Mouse (Mus musculus) bone marrow, adult 2 months (tissue): Measurements from ENCODE around the gene Cox7a2l. TPM values are rescaled to one million over a fixed set of nuclear protein-coding genes. Genes with fewer than 3 reads are reported as not detected.

ENCODE experiments used
- H3K27ac ChIP-seq: fragments of 200-500 bp; 2 replicates; pipeline ENCODE4 v1.5.1; 2012; ENCODE audit warnings: low read depth, mild to moderate bottlenecking, control low read depth, inconsistent platforms, low read length; ENCODE audit not compliant: control insufficient read depth, poor library complexity, insufficient read depth
- H3K4me1 ChIP-seq: fragments of 200-500 bp; 2 replicates; pipeline ENCODE4 v1.6.1; 2011; ENCODE audit warnings: low read length; ENCODE audit not compliant: control insufficient read depth, insufficient read depth
- H3K4me3 ChIP-seq: fragments of 200-500 bp; replicated peaks from 2 replicates; pipeline ENCODE3; 2011; ENCODE audit warnings: mild to moderate bottlenecking, low read depth, low read length, control low read depth; ENCODE audit not compliant: control insufficient read depth
- CTCF ChIP-seq: fragments of 200-500 bp; IDR thresholded peaks from 2 replicates; pipeline ENCODE4 v1.5.1; 2011; ENCODE audit warnings: low read length, control low read depth; ENCODE audit not compliant: control insufficient read depth, insufficient read depth
- POLR2A ChIP-seq: fragments of 200-500 bp; IDR thresholded peaks from 2 replicates; pipeline ENCODE4 v1.6.1; 2011; ENCODE audit warnings: low read depth, mild to moderate bottlenecking, control low read depth, low read length, borderline replicate concordance; ENCODE audit not compliant: control insufficient read depth
- WGBS: fragments of 180-500 bp; shearing (Covaris S2); methylation state at CpG from one replicate; pipeline ENCODE4 v1.1.7; 2018; 5-methylcytosine and 5-hydroxymethylcytosine counted together
- polyA plus RNA-seq: library from polyadenylated mRNA; stranded (reverse); fragments of >200 nt; gene quantifications from 2 replicates; pipeline ENCODE4 v1.2.4, GENCODE M21; 2011; ENCODE audit warnings: low replicate concordance; ENCODE audit not compliant: missing spikeins, insufficient read depth, insufficient read length

Gene Cox7a2l
- polyA plus RNA-seq, 1 experiment = 259 TPM

DNA sequence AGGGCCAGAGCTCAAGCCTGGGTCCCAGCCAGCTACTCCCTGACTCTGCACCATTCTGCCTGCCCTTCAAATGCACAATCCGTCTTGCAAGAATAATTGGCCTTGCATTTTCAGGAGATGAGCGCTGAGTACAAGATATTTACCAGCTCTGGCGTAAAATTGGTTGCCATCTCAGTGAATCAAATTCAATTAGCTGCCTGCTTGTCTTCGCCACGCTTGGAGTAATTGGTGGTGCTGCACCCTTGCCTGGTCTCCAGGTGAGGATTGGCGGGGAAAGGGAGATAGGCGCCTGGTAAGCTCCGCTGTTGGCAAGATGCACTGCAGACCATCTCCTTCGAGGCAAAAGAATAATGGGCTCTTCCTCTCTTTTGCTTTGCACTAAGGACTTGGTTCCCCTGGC is 21.0 kb upstream of the Cox7a2l start:
- Histone ChIP-seq H3K27ac (no peak overlapping the region), H3K4me3 (no peak overlapping the region), H3K4me1 (no peaks in the 10 kb centered on the region)
- WGBS = 83% methylated on average over 9 of the region's 9 CpGs
- no peak for TF ChIP-seq POLR2A
- TF ChIP-seq CTCF = no peak

DNA sequence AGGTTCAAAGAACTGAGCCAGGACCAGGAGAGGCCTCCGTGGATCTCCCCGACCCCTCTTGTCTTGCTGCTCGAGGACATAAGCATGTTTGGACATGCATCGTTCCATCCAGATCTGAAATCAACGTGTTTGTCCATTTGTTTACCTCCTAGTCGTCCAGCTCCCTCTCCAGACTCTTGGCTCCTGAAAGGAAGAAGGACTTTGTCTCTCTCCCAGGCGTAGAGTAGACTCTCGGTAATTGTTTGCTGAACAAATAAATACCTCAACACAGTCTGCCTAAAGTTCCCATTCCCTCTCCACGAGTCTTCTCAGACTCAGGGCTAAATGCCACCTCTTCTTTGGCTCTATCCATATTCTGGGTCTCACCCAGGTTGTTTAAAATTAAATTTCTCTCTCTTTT is 16.0 kb upstream of the Cox7a2l start:
- Histone ChIP-seq H3K4me3 (no peak overlapping the region), H3K4me1 (no peaks in the 10 kb centered on the region; the same call in 1 of the 2 replicates), H3K27ac (no peak overlapping the region)
- WGBS = 77% methylated on average over 9 of the region's 9 CpGs
- TF ChIP-seq POLR2A = no peak
- no peak for TF ChIP-seq CTCF

DNA sequence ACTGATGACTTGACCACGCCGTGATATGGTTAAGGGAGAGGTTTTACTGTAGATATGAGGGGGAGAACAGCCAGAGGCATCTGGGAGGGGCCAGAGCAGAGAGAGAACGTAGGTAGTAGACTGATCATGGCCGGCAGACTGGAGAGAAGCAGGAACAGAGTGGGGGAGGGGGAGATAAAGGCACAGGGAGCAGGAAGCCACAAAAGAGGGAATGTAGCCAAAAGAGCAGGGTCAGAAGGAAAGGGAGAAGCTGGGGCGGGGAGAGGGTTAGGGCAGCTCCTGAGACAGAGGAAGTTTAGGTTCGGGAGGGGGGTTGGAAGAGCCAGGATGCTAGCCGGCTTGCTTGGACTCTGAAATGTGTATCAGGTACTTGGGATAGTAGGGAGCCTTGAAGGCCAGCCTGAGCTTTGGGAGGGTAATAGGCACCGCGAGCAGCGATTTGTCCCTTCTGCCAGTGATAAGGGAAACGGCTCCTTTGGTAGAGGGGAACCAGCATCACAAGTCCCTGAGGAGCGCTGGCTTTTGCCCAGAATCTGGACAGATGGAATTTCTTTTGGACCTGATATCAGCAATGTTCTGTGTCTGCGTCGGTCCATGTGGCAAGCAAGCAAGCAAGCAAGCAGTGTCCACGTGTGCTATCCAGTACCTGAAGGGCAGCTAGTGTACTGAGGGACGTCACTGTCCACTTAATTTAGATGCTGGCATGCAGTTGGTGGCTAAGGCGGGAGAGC is 10.7 kb upstream of the Cox7a2l start:
- TF ChIP-seq CTCF (no peak), POLR2A (no peak)

DNA sequence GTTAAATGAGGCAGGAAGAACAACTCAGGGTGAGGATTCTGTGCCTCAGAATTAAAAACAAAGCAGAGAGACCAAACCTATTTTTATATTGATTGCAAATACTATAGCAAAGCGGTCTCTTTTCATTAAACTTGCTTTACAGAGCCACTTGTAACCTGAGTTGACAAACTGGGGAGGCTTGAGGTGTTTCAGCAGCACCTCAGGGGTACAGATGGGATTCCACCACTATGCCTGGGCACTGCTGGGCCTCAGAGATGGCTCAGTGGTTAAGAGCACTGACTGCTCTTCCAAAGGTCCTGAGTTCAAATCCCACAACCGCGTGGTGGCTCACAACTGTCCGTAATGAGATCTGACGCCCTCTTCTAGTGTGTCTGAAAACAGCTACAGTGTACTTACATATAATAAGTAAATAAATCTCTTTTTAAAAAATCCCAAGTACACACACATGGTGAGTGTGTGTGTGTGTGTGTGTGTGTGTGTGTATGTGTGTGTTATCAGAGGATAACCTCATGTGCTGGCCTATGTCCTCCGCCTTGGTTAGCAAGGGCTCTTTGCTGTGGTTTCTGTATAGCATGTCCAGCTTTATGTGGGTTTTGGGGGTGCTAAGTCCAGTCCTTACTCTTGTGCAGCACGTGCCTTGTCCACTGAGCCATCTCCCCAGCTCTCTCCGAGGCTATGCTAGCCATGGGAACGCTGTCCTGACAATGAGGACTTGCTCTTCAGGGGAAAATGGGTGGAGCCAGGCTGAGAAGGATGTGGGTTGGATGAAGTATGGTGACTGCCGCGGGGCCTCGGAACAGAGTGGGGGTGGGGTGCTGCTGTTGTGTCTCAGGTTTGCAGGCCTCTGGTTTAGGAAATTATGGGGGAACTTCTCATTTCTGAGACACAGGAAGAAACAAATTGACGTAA is 9.7 kb upstream of the Cox7a2l start:
- TF ChIP-seq POLR2A = no peak
- no peak for TF ChIP-seq CTCF
- Histone ChIP-seq H3K4me1 (peaks cover 1% of the 10 kb centered on the region; the same call in 1 of the 2 replicates), H3K27ac (no peak overlapping the region), H3K4me3 (no peak overlapping the region)
- WGBS = 36% methylated on average over 13 of the region's 13 CpGs

More for the DNA sequence above, 10.7 kb upstream of the Cox7a2l start:
- H3K27ac ChIP-seq = no peak overlapping the region
- H3K4me3 ChIP-seq = no peak overlapping the region
- 31% methylated on average over 17 of the region's 17 CpGs for WGBS
- H3K4me1 ChIP-seq = peaks cover 1% of the 10 kb centered on the region; the same call in 1 of the 2 replicates

DNA sequence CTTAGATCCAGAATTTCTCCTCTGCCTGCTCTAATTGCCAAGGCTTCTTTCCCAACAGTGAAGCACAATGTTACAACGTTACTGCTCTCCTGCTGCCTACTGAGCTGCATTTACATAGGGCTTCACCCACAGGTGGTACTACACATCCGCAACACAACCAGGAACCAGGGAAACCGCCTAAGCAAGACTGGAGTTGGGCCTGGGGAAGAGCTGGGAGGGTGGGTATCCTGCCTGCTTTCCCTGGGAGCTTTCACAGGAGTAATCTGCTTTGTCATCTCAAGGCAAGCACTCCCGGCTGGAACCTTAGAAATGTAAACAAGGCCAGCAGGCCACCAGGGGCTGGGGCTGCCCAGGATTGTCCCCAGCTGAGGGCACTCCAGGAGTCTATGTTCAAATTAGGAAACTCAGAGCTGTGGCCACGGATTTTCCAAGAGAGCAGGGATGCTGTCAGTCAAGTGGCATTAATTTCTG is 9.0 kb upstream of the Cox7a2l start:
- H3K4me1 ChIP-seq = peaks cover 1% of the 10 kb centered on the region; the same call in 1 of the 2 replicates
- 40% methylated on average over 5 of the region's 5 CpGs for WGBS
- H3K4me3 ChIP-seq = no peak overlapping the region
- H3K27ac ChIP-seq = no peak overlapping the region
- TF ChIP-seq POLR2A = no peak
- TF ChIP-seq CTCF = no peak

DNA sequence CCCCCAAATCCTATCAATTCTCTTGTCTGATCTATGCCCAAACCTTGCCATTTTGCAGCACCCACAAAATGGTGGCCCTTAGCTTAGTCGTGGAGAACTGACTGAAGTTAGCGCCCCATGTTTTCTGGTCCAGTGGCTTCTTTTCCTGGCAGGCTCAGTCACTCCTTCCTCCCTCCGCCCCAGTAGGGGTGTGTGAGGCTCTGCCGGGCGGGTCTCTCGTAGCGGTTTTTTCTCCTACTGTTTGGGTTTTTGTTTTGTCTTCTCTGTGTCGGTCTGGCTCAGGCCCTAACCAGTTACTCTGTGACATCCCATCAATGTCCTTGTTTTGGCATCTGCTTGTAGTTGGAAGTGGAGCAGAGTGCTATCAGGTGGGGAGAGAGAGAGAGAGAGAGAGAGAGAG is 8.5 kb upstream of the Cox7a2l start:
- 12% methylated on average over 8 of the region's 8 CpGs for WGBS
- TF ChIP-seq POLR2A (no peak), CTCF (no peak)
- Histone ChIP-seq H3K4me1 (peaks cover 1% of the 10 kb centered on the region; the same call in 1 of the 2 replicates), H3K27ac (no peak overlapping the region), H3K4me3 (no peak overlapping the region)

DNA sequence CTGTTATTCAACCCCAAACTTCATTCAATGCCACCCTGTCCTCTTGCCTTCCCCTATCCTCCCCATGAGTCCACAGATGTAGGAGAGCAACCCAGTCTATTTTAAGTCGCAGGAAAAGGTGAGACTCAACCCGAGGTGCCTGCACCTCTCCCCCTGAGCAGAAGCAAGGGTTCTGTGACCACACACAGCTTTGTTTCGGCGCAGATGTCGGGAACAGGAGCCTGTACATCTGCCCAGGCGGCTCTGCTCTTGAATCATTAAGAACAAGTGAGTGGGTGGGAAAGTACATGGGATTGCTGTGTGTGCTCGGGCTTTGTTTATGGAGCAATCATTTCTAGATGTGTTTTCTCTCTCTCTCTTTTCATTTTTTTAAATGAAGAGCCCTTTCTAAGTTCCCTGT is 7.6 kb upstream of the Cox7a2l start:
- Histone ChIP-seq H3K4me3 (no peak overlapping the region), H3K27ac (no peak overlapping the region), H3K4me1 (peaks cover 1% of the 10 kb centered on the region; the same call in 1 of the 2 replicates)
- TF ChIP-seq CTCF = no peak
- TF ChIP-seq POLR2A = no peak
- 74% methylated on average over 7 of the region's 7 CpGs for WGBS
